Mouse (Mus musculus): ENCODE data around the gene Il9. TPM values are rescaled to one million over a fixed set of nuclear protein-coding genes. Genes with fewer than 3 reads are reported as not detected.

The Il9 gene
- total and polyA plus RNA-seq, 3 experiments: not detected

DNA sequence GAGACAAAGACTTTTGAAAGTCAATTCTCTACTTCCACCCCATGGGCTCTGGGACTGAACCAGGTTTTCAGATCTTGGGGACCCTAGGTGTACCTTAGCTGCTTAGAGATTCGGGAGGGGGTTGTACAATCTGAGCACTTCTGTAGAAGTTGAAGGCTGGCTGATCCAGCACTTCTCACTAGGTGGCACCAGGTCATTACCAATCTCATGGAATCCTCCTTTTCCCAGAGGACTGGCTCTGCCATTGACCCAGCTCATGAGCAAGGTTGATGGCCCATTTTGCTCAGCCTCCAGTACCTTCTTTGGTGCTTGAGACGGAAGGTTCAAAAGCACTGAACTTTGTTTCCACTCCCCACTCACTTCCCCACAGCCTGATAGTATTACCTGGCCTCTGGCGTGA is 18.1 kb upstream of the Il9 start:
- no peak for DNase-seq (ENCODE audit: low read depth, low spot score)
- Histone ChIP-seq H3K27ac (ENCODE audit: control insufficient read depth, low read depth, low read length) (no peak overlapping the region), H3K36me3 (ENCODE audit: control insufficient read depth in 1 of 2, insufficient read depth in 2 of 2, low read length in 2 of 2) (no peaks in the 10 kb centered on the region), H3K9ac (ENCODE audit: control insufficient read depth, low read depth, low read length, poor library complexity, severe bottlenecking) (no peak overlapping the region), H3K79me2 (ENCODE audit: control insufficient read depth, insufficient read depth, low read length, poor library complexity) (no peaks in the 10 kb centered on the region), H3K4me1 (ENCODE audit: control insufficient read depth in 1 of 2, insufficient read depth in 2 of 2, low read length in 2 of 2) (no peaks in the 10 kb centered on the region), H3K27me3 (ENCODE audit: control insufficient read depth in 1 of 2, insufficient read depth in 2 of 2, low read length in 2 of 2) (no peaks in the 10 kb centered on the region), H3K4me3 (ENCODE audit: control insufficient read depth in 1 of 2, insufficient read depth in 1 of 2, low read depth in 2 of 2, low read length in 2 of 2) (no peak overlapping the region), H3K9me3 (replicated peaks; ENCODE audit: insufficient read depth, low read length) (no peaks in the 10 kb centered on the region)
- TF ChIP-seq MAFK (IDR thresholded peaks at IDR 0.05; ENCODE audit: borderline replicate concordance, low read depth, low read length): no peak
- no peak for TF ChIP-seq RCOR1 (IDR thresholded peaks at IDR 0.05; ENCODE audit: low read depth, low read length)

DNA sequence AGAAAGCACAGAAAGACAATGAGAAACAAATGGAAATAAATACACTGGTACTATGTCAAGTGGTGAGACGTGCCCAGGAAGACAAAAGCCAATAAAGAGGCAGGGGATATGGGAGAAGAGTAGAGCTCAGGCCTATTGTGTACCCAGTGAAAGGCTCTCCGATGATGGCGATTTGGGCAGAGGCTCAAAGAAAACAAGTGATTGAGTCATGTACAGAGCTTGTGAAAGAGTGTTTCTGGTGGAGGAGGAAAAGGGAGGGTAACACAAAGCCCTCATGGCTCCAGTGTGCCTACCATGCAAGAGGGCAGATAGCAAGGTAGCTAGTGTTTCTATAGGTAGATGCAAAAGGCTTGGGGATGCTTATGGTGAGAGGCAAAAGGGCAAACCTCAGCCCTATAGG is 12.4 kb upstream of the Il9 start:
- TF ChIP-seq ZKSCAN1 (IDR thresholded peaks at IDR 0.05; ENCODE audit: low read depth, low read length): no peak
- no peak for TF ChIP-seq ZMIZ1 (IDR thresholded peaks at IDR 0.05; ENCODE audit: low read depth, low read length)
- TF ChIP-seq USF1 (IDR thresholded peaks at IDR 0.05; ENCODE audit: low read depth, low read length): no peak
- TF ChIP-seq MAFK (IDR thresholded peaks at IDR 0.05; ENCODE audit: borderline replicate concordance, low read depth, low read length): no peak
- no peak for TF ChIP-seq MYB (IDR thresholded peaks at IDR 0.05; ENCODE audit: low read depth, low read length)
- no peak for TF ChIP-seq TCF12 (IDR thresholded peaks at IDR 0.05; ENCODE audit: low read depth, low read length)
- TF ChIP-seq ETS1 (IDR thresholded peaks at IDR 0.05; ENCODE audit: low read depth, low read length): no peak
- no peak for TF ChIP-seq POLR2AphosphoS5 (IDR thresholded peaks at IDR 0.05; ENCODE audit: borderline replicate concordance, low read depth, low read length)
- no peak overlapping the region for H3K4me3 ChIP-seq (ENCODE audit: control insufficient read depth in 1 of 2, insufficient read depth in 1 of 2, low read depth in 2 of 2, low read length in 2 of 2)
- no peak overlapping the region for H3K9ac ChIP-seq (ENCODE audit: control insufficient read depth, low read depth, low read length, poor library complexity, severe bottlenecking)
- no peaks in the 10 kb centered on the region for H3K4me1 ChIP-seq (ENCODE audit: control insufficient read depth in 1 of 2, insufficient read depth in 2 of 2, low read length in 2 of 2)
- no peak overlapping the region for H3K27ac ChIP-seq (ENCODE audit: control insufficient read depth, low read depth, low read length)
- H3K9me3 ChIP-seq (replicated peaks; ENCODE audit: insufficient read depth, low read length): no peaks in the 10 kb centered on the region
- H3K36me3 ChIP-seq (ENCODE audit: control insufficient read depth in 1 of 2, insufficient read depth in 2 of 2, low read length in 2 of 2): no peaks in the 10 kb centered on the region
- H3K79me2 ChIP-seq (ENCODE audit: control insufficient read depth, insufficient read depth, low read length, poor library complexity): no peaks in the 10 kb centered on the region
- no peak for DNase-seq (ENCODE audit: low read depth, low spot score)
- no peaks in the 10 kb centered on the region for H3K27me3 ChIP-seq (ENCODE audit: control insufficient read depth in 1 of 2, insufficient read depth in 2 of 2, low read length in 2 of 2)

DNA sequence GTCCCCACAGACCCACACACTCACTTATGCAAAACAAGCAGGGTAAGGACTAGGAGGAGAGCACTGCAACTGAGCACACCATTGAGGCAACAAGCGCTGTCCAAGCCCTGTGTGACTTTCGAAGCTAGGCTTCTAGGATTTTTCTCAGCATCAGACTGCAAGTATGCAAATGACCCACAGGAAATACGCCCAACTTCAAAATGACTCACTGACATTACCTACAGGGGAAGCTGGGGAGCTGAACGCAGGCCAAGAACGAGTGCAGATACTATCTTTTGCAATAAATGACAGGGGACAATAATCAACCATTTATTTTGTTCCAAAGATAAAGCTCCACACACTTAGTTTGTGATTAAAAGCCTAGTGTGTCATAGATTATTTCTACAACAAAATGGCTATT is 6.0 kb upstream of the Il9 start:
- no peak for TF ChIP-seq NRF1 (IDR thresholded peaks at IDR 0.05; ENCODE audit: insufficient read depth, low read depth, low read length, poor library complexity, severe bottlenecking)
- Histone ChIP-seq H3K36me3 (ENCODE audit: control insufficient read depth in 1 of 2, insufficient read depth in 2 of 2, low read length in 2 of 2) (no peaks in the 10 kb centered on the region), H3K79me2 (ENCODE audit: control insufficient read depth, insufficient read depth, low read length, poor library complexity) (no peaks in the 10 kb centered on the region), H3K27ac (ENCODE audit: control insufficient read depth, low read depth, low read length) (no peak overlapping the region), H3K9ac (ENCODE audit: control insufficient read depth, low read depth, low read length, poor library complexity, severe bottlenecking) (no peak overlapping the region), H3K4me1 (ENCODE audit: control insufficient read depth in 1 of 2, insufficient read depth in 2 of 2, low read length in 2 of 2) (no peaks in the 10 kb centered on the region), H3K9me3 (replicated peaks; ENCODE audit: insufficient read depth, low read length) (no peaks in the 10 kb centered on the region), H3K27me3 (ENCODE audit: control insufficient read depth in 1 of 2, insufficient read depth in 2 of 2, low read length in 2 of 2) (no peaks in the 10 kb centered on the region), H3K4me3 (ENCODE audit: control insufficient read depth in 1 of 2, insufficient read depth in 1 of 2, low read depth in 2 of 2, low read length in 2 of 2) (no peak overlapping the region)
- DNase-seq (ENCODE audit: low read depth, low spot score): no peak

Measured in MEL (cell line).